Mouse (Mus musculus): ENCODE measurements around the gene Usp4. TPM values are rescaled to one million over a fixed set of nuclear protein-coding genes. Genes with fewer than 3 reads are reported as not detected.

The Usp4 gene
- total RNA-seq, 1 experiment from 2014 or later: 114 TPM

DNA sequence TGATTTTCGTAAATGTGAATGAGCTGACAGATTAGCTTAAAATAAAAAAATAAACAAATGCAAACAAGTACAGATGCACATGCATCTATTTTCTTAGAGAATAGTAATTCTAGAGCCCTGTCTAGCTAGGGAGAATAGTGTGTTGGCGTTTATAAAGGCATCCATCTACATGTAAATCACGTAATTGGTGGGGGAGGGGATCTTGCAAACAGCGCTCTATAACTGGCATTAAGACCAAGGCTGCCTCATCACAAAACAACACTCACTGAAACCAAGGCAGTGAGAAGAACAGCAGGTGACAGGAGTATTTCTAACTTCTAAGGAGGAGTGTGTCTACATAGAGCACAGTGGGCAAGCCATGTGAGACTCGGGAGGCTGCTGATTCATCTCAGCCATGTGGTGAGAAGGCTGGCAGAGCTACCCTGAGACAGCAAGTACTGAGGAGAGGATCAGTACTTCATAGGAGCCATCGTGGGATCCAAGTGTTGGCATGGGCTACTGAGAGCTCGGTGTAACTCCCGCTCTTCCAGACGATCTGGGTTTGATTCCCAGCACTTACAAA lies 63.8 kb downstream of the Usp4 start:
- DNase-seq: no peak

DNA sequence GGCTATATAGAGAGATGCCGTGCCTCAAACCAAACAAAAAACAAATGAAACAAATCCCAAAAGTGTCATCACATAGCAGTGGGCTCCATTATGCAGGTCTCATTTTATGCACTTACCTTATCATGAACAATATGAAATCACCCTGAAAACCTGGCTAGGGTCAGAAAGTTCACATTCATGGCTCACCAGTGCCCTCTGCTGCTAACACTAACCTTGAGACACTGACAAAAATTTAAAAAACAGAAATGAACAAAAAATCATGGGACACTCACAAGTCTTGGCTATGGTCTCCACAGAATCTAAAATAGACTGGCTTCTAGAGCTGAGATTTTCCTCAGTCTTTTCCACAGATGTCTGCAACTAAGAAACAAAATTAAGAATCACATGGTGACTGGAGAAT lies 64.6 kb downstream of the Usp4 start:
- peak; percentile 39 for DNase-seq

DNA sequence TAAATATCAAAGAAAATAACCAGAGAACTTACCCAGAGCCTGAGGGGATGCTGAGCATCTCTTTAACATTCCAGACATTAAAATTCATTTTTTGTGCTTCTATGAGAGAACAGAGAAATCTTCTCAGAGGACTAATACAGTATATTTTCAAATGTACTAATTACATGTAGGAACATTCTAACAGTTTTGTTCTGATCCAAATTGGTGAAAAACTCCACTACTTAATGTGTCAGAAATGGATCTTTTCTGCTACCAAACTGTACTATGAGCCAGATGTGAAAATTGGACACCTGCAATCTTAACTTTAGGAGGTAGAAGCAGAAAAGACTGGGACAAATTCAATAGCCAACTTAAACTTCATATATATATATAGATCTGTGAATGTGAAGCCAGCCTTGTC lies 80.7 kb downstream of the Usp4 start, which contains the start of gene Ccdc36:
TSS of gene Ccdc36 (minus strand) at position 101 of the 400 bp plus-strand sequence.
- no peak for DNase-seq

DNA sequence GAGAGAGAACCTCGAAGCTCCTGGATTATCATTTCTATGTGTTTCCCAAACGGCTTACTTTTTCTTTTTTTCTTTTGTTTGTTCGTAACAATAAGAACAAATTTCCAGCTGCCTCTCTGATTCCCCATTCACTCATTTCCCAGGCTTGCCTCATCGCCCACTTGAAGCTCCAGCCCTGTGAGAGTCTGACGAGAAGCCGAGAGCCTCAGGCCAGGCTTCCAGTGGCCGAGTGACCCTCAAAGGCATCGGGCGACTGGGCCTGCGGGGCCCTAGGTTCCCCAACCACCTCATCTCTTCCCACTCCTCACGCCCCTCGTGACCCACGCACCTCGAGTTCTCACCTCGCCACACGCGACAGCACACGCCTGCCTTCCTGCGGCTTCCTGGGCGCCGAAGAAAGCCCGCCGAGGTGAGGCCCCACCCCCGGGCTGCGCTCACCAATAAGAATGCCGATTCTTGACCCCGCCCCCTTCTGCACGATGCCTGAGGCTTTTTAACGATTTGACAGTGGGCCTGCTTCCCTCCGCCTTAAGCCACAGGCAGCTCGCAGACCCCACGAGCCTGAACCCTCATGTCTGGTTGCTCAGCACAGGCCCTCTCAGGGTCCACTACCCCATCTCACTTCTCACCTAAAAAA lies 83.9 kb downstream of the Usp4 start:
- DNase-seq: no peak

DNA sequence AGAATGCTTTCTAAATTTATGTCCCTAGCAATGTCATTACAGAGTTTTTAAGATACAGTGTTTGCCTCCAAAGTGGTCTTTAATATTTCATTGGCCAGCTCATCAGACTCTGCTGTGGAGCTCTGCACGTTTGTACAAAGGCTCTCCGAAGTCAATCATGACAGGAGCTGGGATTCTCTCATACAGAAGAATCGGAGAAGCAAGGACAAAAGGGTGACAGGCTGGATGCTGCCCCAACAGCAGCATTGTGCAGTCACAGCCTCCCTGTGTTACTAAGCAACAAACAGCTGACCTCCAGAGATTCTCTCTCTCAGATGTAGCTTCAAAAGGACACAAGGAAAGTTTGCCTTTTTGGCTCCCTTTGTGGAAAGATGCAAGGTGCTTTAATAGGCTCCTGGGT lies 88.5 kb downstream of the Usp4 start, which contains the start of gene BC048562:
TSS of gene BC048562 (plus strand) at position 301 of the 400 bp plus-strand sequence.
- no peak for DNase-seq

DNA sequence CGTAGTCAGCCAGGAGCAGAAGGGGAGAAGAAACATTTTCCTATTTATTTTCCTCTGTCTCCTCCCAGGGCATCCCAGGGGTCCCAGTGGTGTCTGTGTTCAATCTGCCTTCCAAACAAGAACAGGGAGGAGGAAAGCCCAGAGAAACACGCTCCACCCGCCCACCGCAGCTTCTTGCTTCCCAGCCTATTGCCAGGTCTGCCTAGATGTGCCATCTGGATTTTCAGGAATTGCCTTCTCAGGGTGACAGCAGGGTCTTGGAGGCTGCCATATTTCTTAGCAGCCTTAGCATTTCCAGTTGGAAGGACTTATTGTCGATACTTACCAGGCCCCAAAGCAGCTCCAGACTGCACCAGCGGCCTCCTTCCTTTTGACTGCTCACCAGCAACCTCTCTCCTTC lies 91.5 kb downstream of the Usp4 start:
- DNase-seq: no peak

DNA sequence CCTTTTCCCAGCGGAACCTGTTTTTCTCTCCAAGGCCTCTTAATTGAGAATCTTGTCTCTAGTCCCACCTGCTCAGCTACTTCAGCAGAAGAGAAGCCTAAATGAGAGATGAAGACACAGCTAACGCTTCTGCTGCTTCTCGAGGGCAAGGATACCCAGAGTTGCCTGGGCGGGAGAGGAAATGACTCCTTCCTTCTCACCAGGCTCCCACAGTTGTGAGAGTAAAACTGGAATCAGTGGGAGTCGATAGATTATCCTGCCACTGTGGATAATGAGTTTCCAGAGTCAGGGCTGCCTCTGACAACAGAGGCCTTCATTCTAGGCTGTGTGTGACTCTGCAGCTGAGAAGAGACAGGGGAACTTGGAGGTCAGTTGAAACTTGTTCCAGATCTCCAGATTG lies 92.8 kb downstream of the Usp4 start:
- no peak for DNase-seq

DNA sequence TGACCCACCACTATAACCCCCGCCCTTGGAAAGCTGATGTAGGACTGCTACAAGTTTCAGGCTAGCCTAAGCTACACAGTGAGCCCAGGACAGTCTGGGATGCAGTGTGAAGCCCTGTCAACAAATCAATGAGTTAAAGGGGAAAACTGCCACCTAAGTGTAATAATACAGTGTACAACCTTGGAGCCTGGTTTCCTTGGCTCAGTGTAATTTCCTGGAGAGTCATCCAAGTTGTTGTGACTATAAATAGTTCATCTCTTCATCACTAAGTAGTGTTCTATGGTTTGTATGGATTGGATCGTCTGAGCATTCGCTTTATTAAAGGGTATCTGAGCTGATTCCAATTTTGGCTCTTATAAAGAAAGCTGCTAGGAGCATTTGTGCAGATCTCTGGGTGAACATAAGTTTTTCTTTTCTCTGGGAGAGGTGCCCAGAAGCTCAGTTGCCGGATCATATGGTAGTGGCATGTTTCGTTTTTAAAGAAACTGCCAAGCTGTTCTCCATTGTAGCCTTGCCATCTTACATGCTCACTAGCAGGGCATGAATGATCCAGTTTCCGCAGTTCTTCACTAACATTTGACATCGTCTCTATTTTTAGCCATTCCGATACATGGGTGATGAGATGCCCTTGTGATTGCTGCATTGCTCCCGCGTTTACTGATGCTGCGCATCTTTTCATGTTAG lies 93.7 kb downstream of the Usp4 start:
- no peak for DNase-seq

Other genes starting within 250 kb of the Usp4 start
- gene Bsn, start 157.5 kb upstream of the Usp4 start, total RNA-seq (2021): 9.1 and 10.0 TPM in 2 replicates
- 127 and 146 TPM in 2 replicates for gene Dag1, start 83.9 kb upstream of the Usp4 start, total RNA-seq (2021)
- 17.8 and 22.3 TPM in 2 replicates for gene Nicn1, start 57.4 kb upstream of the Usp4 start, total RNA-seq (2021)
- gene Amt, start 51.0 kb upstream of the Usp4 start, total RNA-seq (2021): 5.2 and 7.0 TPM in 2 replicates
- 358 and 378 TPM in 2 replicates for gene Rhoa, start 41.7 kb upstream of the Usp4 start, total RNA-seq (2021)
- gene Tcta, start 41.7 kb upstream of the Usp4 start, total RNA-seq (2021): 38.9 and 49.8 TPM in 2 replicates
- gene Gpx1, start 8.9 kb upstream of the Usp4 start, total RNA-seq (2021): 711 and 722 TPM in 2 replicates
- 1.5 and 1.7 TPM in 2 replicates for gene 1700102P08Rik, start 45.0 kb downstream of the Usp4 start, total RNA-seq (2021)
- gene Ccdc36, start 80.6 kb downstream of the Usp4 start, total RNA-seq (2021): not detected in 2 replicates
- not detected in 2 replicates for gene BC048562, start 88.6 kb downstream of the Usp4 start, total RNA-seq (2021)
- gene Ccdc71, start 112.7 kb downstream of the Usp4 start, total RNA-seq (2021): 36.9 and 51.4 TPM in 2 replicates
- gene Klhdc8b, start 113.7 kb downstream of the Usp4 start, total RNA-seq (2021): 33.2 and 38.8 TPM in 2 replicates
- 114 and 134 TPM in 2 replicates for gene Lamb2, start 131.9 kb downstream of the Usp4 start, total RNA-seq (2021)
- 292 and 314 TPM in 2 replicates for gene Usp19, start 142.7 kb downstream of the Usp4 start, total RNA-seq (2021)
- 221 and 259 TPM in 2 replicates for gene Qars, start 159.9 kb downstream of the Usp4 start, total RNA-seq (2021)
- gene Qrich1, start 169.0 kb downstream of the Usp4 start, total RNA-seq (2021): 126 and 144 TPM in 2 replicates
- gene Impdh2, start 212.4 kb downstream of the Usp4 start, total RNA-seq (2021): 66.3 and 95.0 TPM in 2 replicates
- gene Ndufaf3, start 219.6 kb downstream of the Usp4 start, total RNA-seq (2021): 59.8 and 65.9 TPM in 2 replicates
- gene Dalrd3, start 222.0 kb downstream of the Usp4 start, total RNA-seq (2021): 79.2 and 85.4 TPM in 2 replicates
- gene Wdr6, start 230.9 kb downstream of the Usp4 start, total RNA-seq (2021): 90.9 and 141 TPM in 2 replicates
- 8.7 and 10.5 TPM in 2 replicates for gene P4htm, start 249.8 kb downstream of the Usp4 start, total RNA-seq (2021)

All from adrenal gland, postnatal 25 days (tissue).